Mouse (Mus musculus) frontal cortex, postnatal 10 days (tissue): ENCODE data around the gene Cd180.
"Not testable (repeated sequence)": the region's sequence is repeated elsewhere in the genome, so short reads cannot be mapped to it uniquely, and the experiment has no call there.

Source experiments
- DNase-seq, 2 experiments: peaks; one replicate each; pipeline ENCODE4 v3.0.0; 2022; ENCODE audit warnings: low spot score in 2 of 2, mixed read lengths in 1 of 2

Gene Cd180

DNA sequence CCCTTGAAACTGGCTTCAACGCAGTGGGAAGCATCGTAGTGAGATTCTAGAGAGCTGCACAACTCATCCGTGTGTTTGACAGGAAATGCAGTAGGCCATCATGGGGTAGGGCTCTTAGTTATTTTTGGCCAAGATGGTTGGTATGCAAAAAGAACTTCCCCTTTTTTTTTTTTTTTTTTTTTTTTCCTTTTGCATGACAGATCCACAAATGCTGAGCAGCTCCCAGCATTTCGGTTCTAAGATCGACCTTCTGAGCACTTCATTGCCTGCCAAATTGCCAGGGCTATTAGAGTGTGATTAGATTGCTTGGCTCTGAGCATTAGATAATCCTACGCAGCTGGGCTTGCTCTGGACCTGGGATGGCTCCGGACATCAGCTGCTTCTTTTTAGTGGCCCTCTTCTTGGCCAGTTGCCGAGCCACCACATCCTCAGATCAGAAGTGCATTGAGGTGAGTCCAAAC, at the start of gene Cd180:
Cd180 (plus strand) TSS at position 218 of the 461 bp plus-strand sequence.
- no peak for DNase-seq

DNA sequence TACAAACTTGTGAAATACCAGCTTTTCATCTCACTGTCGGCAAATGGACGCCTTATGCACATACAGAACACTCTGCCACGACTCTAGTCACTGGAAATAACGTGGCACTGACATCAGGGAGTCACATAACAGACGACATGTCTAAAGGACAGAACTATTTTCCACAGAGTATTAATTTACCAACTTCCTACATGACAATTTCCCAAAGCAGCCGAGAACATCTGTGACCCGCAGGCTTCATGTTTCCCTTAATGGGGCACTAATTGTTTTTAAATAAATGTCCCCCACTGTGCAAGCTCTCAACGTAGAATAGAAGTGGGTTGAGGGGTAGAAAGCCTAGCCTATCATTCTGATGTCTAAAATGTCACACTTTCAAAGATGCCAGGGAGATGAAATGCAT, 49.0 kb upstream of the Cd180 start:
- DNase-seq: no peak

DNA sequence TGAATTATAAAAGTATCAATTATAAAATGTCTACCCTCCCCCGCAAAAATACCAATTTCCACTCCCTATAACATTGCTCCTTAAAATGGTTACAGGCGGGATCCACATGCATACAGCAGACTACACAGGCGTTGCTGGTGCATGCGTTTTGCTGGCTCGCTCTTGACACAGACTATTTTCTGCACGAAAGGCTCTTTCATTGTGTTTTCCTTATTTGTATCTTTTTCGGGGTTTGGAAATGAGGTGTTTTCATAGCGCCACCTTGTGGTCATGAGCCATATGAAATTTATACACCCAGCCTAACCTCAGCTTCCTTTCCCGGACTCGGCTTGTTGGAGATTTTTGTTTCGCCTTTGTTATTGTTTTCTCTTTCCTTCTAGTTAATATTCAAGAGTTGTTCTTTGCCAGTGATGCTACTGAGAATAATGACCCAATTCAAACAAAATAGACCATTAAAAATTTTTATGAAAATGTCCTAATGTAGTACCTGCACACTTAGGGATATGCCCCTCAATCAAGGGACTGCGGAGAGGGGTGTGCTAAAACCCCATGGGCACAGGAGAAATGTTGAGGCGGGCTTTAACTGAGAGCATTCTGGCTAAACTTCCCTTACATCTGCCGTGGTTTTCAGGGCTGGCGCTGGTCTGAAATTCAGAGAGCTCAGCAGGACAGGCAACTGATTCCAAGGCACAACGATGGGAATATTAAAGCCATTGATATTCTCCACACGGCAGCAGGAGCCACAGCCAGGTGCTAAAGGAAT, 48.4 kb upstream of the Cd180 start:
- DNase-seq: peak; percentile 57 to 73

DNA sequence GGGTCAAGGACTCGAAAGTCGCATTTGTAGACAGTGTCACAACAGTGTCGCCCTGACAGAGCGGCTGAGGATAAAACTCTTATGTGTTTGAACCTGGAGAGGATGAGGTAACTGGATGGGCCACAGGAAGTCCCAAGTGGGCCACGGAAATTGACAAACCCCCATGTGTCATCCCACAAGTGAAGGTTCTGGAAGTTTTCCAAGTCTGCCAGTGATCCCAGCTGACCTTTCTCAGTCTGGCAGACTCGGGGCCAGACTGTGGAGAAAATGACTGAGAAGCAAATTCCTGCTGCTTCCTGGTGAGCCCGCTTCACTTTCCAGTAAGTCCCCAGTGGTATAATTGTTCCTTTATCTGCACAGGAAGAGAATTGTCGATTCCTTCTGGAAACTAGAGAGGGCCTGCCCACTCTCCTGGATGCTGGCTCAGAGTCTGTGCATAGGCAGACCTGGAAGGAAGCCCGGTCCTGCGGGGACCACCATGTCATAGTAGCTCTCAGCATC, 47.0 kb upstream of the Cd180 start:
- DNase-seq: no peak

DNA sequence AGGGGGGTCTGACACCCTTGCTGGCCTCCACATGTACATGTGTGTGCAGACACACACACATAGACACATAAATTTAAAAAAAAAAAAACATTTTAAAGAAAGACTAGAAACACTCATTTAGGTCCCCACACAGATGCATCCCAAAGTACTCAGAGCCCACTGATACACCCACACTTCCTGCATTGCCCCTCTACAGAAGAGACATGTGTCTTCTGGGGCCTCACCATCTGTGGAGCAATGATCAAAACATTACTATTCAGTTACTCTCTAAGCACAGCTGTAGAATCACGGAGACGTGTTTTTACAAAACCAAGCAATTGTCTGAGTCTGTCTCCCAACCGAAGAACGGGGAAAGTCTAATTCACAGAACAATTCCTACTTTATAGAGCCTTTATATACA, 45.8 kb upstream of the Cd180 start:
- no peak for DNase-seq

DNA sequence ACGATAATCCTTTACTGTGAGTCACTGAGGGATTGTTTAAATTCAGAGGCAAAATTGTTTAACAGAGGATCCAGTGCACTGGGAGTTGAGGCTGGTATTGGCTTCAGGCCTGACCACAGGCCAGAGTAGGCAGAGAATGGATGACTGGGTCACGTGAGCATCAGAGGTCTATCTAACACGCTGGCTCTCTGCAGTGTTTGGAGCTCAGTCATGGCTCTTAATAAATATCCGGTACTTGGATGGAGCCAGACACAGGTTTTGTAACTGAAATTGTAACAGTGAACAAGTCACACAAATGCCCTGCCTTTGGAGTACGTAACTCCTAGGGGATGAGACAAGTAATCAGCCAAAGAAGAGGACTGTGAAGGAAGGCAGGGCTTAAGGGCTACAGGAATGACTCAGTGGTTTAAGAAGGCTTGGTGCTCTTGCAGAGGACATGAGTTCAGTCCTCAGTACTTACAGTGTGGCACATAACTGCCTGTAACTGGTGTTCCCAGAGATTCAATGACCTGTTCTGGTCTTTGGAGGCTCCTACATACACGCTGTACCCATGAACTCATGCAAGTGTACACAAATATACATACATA, 41.0 kb upstream of the Cd180 start:
- DNase-seq: no peak

DNA sequence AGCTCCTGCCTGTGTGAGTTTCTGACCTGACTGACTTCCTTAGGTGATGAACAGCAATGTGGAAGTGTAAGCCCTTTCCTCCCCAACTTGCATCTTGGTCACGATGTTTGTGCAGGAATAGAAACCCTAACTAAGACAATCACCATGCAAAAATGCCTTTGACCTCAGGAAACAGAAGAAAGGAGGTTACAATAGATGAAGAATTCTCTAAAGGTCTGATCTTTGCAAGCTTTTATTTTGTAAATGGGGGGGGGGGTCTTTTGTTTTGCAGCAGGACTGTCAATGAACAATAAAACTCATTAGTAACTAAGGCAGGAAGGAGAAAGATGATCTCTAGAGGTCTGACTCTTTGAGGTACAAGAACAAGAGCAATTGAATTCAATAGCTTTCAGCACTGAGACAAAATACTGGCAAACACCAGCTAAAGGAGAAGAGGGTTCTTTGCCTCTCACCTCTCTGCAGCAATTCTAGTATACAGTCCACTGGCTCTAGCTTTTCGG, 38.2 kb upstream of the Cd180 start:
- no peak for DNase-seq

DNA sequence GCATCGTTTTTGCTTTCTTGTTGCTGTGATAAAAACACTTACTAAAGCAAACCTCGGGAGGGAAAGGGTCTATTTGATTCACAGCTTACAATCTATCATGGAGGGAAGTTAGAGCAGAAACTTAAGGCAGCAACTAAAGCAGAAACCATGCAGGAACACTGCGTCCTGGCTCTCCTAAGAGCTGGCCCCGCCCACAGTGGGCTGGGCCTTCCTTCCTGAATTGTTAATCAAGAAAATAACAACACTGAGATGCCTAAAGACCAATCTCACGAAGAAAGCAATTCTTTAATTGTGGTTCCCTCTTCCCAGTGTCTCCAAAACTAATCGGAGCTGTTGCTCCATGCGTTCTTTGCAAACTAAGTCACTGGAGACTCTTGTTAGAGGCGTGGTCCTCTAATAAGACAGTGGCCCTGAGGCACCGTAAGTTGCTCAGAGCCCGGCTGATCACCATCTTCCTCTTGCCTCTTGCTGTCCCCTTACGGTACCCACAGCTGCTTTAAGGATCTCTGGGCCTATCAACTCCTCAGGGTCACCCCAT, 37.1 kb upstream of the Cd180 start:
- no peak for DNase-seq

DNA sequence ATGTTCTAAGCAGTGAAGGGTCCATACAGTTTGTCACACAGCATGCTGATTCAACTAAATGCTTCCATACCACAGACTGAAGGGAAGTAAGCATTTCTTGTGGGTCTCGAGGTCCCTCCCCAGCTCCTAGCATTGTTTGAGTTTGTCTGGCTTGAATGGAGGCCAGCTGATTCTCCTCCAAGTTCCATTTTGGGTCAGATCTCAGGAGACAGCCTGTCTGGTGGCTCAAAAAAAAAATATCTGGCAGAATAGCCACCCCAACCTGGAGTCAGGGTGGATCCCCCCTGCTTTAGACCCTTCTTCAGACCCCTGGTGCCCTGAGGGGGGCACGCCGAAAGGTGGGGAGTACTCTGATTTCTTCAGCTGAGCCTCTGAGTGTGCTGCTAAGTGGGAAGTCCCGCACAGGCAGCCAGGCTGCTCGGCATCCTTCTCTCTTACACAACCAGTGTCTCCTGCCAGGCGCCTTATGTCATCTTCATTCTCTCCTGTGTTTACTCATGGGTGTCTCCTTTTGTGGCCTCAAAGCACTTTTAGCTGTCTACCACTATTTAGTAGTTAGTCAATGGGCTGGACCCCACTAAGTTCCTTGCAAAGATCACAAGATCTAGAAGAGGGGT, 35.0 kb upstream of the Cd180 start:
- DNase-seq: no peak

DNA sequence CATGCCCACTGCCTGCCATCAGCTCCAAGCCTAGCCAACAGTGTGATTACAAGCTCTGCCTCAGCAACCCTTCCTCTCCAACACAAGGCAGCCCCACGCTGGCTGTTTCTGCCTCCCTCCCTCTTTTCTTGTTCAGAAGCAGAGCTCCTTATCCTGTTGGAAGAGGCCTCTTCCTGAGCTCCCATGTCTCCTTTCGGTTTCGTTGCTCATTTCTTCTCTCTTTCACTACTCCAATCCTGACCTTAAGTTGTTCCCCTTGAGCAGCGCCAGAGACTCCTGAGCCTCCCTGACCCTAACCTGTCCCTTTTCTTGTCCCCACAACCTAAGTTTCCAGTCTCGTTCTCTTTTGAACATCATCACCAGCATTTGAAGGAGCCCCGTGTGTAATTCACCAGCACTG, 29.3 kb upstream of the Cd180 start:
- no peak for DNase-seq

DNA sequence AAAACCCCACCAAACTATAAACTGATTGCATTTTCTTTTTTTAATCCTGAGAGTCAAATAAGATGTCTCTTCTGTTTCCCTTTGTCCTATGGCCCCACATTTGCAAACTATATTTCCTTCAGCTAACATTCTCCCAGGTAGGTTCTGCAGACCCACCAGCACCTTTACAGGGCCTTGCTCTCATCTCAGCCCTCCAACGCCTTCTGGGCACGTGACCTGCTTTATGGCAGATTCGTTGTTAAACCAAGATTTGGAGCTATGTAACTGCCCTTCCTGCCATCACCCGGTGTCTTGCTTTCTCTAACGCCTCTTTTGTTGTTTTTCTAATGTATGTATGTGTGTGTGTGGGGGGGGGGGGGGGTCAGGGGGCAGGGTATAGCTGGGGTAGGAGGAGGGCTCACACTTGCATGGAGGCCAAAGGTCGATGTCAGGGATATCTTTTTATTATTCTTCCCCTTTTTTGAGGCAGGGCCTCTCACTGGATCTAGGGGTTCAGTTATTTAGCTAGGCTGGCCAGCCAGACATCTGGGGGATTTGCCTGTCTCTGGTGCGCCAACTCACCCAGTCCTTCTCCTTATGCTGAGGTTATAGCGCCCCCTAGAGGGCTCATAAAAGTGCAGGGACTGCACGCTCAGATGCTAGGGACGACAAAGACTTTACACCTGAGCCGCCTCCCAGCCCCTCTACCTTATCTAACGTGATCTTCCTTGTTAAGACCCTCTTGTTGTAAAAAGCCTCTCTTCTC, 28.3 kb upstream of the Cd180 start:
- peak in 1 of 2 experiments; percentile 44 for DNase-seq

DNA sequence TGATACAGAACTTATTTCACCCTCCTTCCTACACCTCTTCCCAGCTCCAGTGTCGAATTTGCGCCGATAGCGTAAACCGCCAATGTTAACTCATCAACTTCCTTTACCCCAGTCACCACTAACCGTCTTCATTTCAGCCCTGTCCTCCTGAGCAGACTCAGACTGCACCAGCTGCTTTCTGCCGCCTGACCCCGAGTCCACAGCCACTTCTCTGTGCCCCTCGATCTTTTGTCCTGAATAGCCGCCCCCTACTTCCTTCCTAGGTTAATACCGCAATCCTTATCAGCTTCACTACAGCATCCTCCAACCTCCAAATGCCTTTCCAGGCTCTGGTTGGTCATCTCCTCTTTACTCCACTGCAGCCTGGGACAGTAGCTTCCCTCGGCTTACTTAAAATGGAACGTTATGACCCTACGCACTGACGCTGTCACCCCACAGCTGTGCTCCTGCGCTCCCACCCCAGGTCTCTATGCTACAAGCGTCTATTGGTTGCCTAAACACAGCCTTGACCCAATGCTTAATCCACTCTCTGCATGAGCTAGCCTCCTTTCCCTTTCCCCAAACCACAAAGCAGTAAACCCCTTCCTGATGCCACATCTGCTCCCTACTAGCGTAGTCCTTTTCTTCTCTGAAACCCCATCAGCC, 27.6 kb upstream of the Cd180 start:
- no peak for DNase-seq

DNA sequence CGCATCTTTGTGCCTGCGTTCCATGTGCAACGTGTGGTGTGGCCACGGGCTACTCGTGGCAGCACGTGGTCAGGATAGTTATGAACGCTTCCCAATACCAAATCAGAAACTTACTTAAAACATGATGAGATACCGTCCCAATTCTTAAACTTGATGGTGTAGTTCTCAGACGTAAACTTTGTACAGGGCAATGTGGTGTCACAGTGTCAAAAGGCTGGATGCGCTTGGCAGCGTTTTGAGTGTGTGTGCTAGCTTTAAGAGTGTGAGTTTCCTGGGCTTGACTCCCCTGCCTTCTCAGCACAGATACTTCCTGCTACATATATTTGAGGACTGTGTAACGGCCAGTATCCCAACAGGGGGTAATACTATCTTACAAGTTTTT, 27.1 kb upstream of the Cd180 start:
- no peak for DNase-seq

DNA sequence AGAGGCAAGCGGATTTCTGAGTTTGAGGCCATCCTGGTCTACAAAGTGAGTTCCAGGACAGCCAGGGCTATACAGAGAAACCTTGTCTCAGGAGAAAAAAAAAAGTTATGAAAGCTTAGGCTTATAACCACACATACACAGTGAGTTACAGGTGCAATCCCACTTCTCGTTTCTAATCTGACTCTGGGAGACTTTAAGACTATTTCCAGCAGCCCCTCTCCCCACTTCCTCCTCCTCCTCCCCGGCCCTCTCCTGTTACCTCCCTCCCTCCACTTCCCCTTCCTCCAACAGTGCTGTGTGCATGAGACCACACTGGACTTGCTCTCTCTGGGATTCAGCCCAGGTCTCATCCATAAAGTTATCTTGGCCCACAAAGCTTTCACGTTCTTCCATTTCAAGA, 26.6 kb upstream of the Cd180 start:
- no peak for DNase-seq

DNA sequence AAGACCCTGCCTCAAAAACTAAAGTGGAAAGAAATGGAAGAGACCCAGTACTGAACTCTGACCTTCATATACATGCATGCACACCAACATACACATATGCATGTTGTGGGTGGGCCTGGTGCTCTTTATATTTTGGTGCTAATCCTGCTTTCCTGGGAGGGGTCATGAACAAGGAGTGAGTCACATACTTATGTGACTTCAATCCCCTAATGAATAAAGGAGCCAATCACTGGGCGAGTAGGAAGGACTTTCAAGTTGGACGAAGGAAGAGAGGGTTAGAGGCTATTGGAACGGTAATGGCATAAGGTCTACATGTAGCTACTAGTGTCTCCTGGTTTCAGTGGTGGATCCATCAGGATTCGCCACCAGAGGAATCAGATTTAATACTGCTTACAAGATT, 26.0 kb upstream of the Cd180 start:
- DNase-seq: no peak

DNA sequence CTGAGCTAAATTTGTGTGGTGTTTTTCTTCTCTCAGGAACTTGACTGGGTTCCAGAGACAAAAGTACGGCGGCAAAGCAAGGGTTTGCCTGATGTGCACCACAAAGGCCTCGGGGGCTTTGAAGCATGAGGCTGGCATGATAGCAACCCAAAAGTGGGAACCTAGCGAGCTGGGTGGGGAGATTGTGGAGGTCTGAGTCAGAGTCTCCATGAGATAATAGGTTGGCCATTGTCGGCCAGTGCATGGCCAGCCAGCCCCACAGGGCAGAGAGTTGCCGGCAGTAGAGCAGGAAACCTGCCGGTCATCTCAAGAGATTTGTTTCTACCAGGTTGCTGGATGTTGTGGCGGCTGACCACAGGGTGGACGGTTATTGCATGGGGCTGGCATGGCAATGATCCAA, 25.5 kb upstream of the Cd180 start:
- no peak for DNase-seq

DNA sequence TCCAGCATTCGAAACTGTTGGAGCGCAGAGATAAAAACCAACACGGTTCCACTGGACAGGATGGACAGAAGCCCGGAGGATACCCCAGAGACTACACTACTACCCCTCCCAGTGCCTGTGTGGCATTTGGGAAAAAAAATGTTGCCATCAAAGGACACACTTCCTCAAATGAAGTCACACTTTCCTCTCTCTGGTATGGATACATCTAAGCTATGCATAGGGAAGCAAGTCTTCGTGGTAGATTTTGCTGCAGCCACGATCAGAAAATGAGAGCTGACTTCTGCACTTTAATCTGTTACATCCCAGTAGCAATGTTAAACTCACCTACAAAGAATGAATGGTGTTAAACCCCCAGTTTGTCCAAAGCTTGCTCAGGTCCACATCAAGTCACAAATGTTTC, 24.4 kb upstream of the Cd180 start:
- no peak for DNase-seq

DNA sequence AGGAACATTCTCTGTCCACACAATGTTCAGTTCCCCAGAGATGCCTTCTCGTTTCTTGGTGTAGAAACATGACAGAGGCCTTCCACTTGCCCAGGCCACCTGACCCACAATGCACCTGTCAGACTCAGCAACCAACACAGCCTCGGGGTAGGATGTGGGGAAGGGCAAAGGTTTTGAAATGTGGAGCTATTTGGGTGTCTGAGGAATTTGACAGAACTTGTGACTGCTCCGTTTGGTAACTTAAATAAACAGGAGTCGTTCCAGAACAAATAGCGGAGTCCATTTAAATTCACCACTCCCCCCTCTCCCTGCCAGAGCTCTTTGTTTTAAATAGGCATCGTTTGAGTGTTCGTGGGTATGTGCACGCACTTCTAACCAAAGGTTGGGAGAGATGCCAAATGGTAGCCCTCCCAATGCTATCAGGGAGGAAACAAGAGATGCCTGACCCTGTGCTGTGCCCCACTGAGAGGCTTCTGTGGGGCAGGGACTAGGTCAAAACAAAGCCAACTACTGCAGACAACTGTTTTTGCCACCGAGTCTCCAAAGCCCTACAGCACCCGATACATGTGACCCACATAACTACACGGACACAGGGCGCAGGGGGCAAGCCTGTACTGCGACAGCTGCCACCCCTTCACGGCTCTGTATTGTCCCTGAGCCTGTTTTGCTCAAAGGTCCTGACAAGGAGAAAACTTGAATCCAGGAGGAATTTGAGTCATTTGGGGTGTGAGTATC, 23.7 kb upstream of the Cd180 start:
- DNase-seq: no peak

DNA sequence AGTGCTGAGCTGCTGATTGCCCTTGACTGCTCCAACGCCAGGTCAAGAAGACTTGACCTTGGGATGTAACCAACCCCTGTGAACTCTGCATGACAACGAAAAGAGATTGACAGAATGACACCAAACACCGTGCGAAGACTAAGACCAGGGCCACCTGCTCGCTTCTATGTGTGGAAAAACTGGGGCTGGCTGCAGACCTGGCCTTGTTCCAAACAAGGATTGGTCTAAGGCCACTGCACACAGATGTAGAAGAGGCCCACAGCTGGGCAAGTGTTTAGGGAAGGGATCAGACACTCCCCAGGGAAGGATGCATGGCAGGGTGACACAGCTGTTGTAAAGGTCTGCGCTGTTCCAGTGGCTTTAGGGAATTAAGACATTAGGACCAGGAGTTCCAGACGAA, 22.9 kb upstream of the Cd180 start:
- DNase-seq: no peak

DNA sequence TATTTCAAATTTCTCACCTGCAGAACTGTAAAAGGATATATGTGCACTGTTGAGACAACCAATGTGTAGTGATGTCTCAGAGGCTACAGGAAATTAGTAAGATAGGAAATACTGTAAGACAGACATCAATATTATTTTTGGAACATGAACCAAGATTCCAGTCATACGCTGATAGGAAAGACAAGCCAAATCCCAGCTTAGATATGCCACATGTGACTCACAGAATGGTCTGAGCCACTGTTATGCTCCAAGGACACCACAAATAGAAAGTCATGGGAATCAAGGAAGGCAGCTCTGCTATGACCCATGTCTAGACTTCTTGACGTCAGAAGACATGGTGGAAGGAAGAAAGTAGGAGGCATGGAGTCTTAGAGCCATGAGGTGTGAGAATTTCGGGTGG, 19.3 kb upstream of the Cd180 start:
- DNase-seq: no peak

DNA sequence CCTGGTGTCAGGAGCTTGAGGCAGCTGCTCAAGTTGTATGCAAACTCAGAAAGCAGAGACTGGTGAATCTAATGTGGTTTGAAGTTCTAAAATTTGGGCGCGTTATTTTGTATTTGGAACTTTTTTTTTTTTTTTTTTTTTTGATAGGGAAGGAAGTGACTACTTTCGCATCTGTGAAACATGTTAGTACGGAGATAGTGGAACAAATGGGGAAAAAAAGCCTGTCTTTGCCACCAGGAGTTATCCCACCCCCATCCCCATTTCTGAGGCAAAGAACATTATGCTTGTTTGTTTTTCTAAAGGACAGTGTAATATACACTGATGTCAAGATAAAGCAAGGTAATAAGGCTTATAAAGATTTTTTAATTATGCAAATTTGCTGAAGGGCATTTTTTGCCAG, 15.8 kb upstream of the Cd180 start:
- DNase-seq: not testable (repeated sequence)
